ENCODE assay signal across 10 mouse cellular contexts in genomic region chr9:32607218-32607617, GRCm38 (mm10). TPM values are rescaled to one million over a fixed set of nuclear protein-coding genes. Genes with fewer than 3 reads are reported as not detected.
A peak's percentile ranks its signal among the peaks of the same experiment; 100 is the strongest.
DNase-seq lines count a peak whose midpoint lies in the region; ATAC-seq and TF ChIP-seq lines count a peak whose summit lies in the region.
"Had no signal": no experiment of that assay in that cellular context is flagged by ENCODE, and none has a peak within 500 bp of the region (broad histone marks: within the 10 kb centered on the region; RNA-seq: fewer than 3 reads in every experiment).

No protein-coding gene starts in this region.

- no peak overlapping the region for H3K9ac ChIP-seq in lung, embryonic 15.5 days
- H3K9ac ChIP-seq: limb, embryonic 12.5 days had no signal

- no peaks in the 10 kb centered on the region for H3K4me1 ChIP-seq in lung, embryonic 15.5 days
- no peaks in the 10 kb centered on the region for H3K4me1 ChIP-seq in lung, adult 2 months (ENCODE audit: control insufficient read depth, insufficient read depth, low read length)

- H3K4me2 ChIP-seq in lung, embryonic 15.5 days = no peak overlapping the region
- H3K4me2 ChIP-seq: limb, embryonic 12.5 days had no signal

- H3K36me3 ChIP-seq in lung, embryonic 15.5 days = no peaks in the 10 kb centered on the region
- H3K36me3 ChIP-seq: limb, embryonic 12.5 days had no signal

- H3K4me3 ChIP-seq in lung, embryonic 15.5 days = no peak overlapping the region
- H3K4me3 ChIP-seq in lung, adult 2 months (replicated peaks; ENCODE audit: extremely low read depth, low read depth, low read length) = no peak overlapping the region
- H3K4me3 ChIP-seq: limb, embryonic 12.5 days had no signal

- peak overlapping the region; percentile 30; the same call in 1 of the 2 replicates for H3K27ac ChIP-seq in lung, embryonic 15.5 days
- H3K27ac ChIP-seq: limb, embryonic 12.5 days had no signal

- no peak; the same call in 1 of the 2 replicates for TF ChIP-seq POLR2A in lung, adult 2 months (IDR thresholded peaks at IDR 0.05; ENCODE audit: borderline replicate concordance, extremely low read depth, low read depth, low read length)

- ATAC-seq in lung, embryonic 15.5 days (ENCODE audit: borderline replicate concordance, extremely low read depth, low FRiP score, low TSS enrichment) = peak; percentile 78; the same call in 1 of the 2 replicates
- ATAC-seq in erythroblast, adult 5-6 weeks (replicated peaks; ENCODE audit: low FRiP score, poor library complexity, severe bottlenecking) = peak; percentile 57
- ATAC-seq: inflammation-experienced regulatory T-cells, adult 6 months had no signal

- no peaks in the 10 kb centered on the region for H3K9me3 ChIP-seq in lung, embryonic 15.5 days
- H3K9me3 ChIP-seq: limb, embryonic 12.5 days had no signal

- TF ChIP-seq CTCF in lung, adult 2 months (IDR thresholded peaks at IDR 0.05; ENCODE audit: insufficient read depth, low read length) = no peak

- no peak for DNase-seq in lung, adult 2 months
- DNase-seq in c-Kit-positive CD71-positive TER-119-negative erythroid progenitor cells, embryonic 14.5 days (ENCODE audit: low read depth) = peak; percentile 51
- peak; percentile 43 for DNase-seq in lung, postnatal 10 days
- no peak for DNase-seq in gastrocnemius, postnatal 10 days
- no peak for DNase-seq in cerebellum, adult 9-10 months
- DNase-seq: cerebellum, adult 8-10 months had no signal

- 25% methylated on average over 7 of the region's 7 CpGs for WGBS in lung, embryonic 15.5 days
- 44% methylated on average over 7 of the region's 7 CpGs for WGBS in lung, adult 2 months

- no peaks in the 10 kb centered on the region for H3K27me3 ChIP-seq in lung, embryonic 15.5 days

RNA-seq across cellular contexts. Expression of gene Ets1, which starts 28.8 kb away (rescaled TPM):
- 104 and 106 TPM in 2 replicates for polyA plus RNA-seq in lung, embryonic 15.5 days (2015; fragmentation: Nextera tagmentation; extraction: Ambion mirVana)
- 57.3 and 67.2 TPM in 2 replicates for polyA plus RNA-seq in lung, adult 2 months (2012; rRNA removed)
- 5.0 and 6.5 TPM in 2 replicates for total RNA-seq in erythroblast, adult 5-6 weeks (2015; ENCODE audit: low replicate concordance)
- 10.5 and 11.3 TPM in 2 replicates for total RNA-seq in erythroblast, adult 5-6 weeks (2017; ENCODE audit: low replicate concordance)
- total RNA-seq in gastrocnemius, postnatal 10 days (2021) = 10 to 100 TPM; 36.6 to 47.7 TPM

Comparison
In these comparisons a context has a peak if more than half of its experiments do, and no peak if none do; other contexts are left out.
1. DNase-seq: peak in c-Kit-positive CD71-positive TER-119-negative erythroid progenitor cells, embryonic 14.5 days (single experiment) and lung, postnatal 10 days (single experiment); none in lung, adult 2 months (single experiment), gastrocnemius, postnatal 10 days (single experiment) and cerebellum, adult 9-10 months (single experiment).